Mouse (Mus musculus) monocyte, adult 59 days (primary cell): ENCODE data around the gene 4930578G10Rik. TPM values are rescaled to one million over a fixed set of nuclear protein-coding genes. Genes with fewer than 3 reads are reported as not detected.

ENCODE experiments used
- total RNA-seq, 2 experiments: library from RNA; stranded (reverse); gene quantifications; one replicate each; pipeline ENCODE4 v1.2.4; 2023

Gene 4930578G10Rik
- not detected for total RNA-seq

DNA sequence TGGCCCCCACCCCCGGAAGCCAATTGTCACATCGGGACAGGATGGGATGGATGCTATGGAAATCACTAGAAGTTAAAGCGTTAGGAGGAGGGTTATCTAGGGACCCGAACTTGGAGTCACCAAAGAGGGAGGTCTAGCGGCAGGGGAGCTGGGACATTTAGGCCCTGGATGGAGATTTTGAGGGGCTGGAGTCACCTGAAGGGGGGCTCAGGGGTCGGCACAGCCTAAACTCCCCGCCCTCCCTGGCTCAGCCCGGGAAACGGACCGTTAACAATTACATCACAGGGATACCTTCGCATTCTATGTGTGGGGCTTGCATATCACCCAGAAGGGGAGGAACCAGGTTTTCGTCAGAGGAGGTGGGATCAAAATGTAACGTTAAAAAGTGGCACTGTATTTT is at the start of gene 4930578G10Rik:
Gene 4930578G10Rik (plus strand): TSS at position 301 of the 400 bp plus-strand sequence.

DNA sequence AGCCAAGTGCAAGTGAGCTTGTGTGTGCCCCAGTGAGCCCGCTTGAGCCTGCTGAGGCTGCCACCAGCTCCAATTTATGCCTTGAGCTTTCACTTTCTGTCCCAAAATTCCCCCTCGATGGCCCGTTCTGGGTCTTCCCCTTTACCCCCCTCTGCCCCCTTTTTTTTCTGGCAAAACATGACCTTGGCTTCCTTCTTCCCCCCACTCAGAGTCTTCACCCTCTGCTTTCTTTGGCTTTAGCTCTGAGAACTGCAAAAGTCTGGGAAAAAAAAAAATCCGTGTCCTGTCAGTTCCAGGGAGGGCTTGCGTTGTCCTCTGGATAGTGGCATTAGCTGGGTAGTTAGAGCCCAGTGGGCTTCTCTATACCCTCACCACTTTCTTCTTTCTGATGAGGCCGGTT is 21.1 kb downstream of the 4930578G10Rik start, which contains the start of gene Ccl19:
Gene Ccl19 (minus strand): TSS at position 101 of the 400 bp plus-strand sequence.

DNA sequence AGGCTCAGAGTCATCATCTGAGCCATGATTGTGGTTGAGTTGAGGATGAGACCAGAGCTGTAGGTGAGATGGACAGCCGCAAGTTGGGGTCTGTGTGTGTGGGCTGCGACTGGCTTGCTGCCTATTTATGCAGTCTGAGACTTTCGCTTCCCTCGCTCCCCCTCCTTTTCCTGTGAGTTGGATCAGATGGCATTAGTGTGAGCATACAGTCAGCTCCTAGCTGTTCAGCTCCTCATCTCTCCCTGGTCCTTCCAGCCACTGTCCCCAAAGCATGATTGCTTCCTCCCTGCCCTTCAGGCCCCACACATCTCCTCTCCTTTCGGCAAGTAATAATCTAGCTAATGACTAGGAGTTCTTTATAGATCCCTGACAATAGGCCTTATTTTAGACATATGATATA is 38.5 kb downstream of the 4930578G10Rik start, which contains the start of gene Ccl21a:
Gene Ccl21a (minus strand): TSS at position 101 of the 400 bp plus-strand sequence.

DNA sequence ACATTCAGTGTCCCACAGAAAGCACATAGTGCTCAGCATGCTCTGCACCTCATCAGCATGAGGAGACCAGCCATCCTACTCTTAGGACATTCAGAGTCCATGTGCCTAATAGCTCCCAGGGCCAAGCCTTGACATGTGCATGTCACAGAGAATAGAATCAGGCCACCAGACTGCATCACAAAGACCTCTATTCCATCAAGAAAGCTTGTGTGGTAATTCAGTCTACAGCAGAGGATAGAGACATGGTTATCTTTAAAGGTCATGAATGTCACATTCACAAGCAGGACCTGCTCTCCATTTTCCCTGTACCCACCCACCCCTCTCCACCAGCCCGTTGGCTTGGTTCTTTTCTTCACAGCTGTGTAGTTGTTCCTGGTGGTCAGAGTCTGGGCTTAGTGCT is 118.4 kb downstream of the 4930578G10Rik start, which contains the start of gene Fam205a1:
Gene Fam205a1 (minus strand): TSS at position 101 of the 400 bp plus-strand sequence.

DNA sequence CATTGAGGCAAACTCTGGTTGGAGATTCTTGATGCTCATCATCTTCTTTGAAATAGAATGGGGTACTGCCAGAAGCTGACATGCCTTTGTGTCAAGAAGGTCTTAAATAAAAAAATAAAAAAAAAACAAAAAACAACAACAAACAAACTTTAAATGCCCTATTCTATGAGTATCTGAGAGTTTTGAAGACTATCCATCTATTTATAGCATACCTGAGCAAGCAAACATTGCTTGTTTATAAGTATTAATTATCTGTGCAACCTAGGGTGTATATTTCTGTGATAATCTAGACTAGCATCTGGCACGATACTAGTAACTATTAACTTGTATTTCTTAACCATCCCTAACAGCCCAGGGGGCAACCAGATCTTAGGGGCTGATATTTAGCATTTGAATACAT is 121.3 kb downstream of the 4930578G10Rik start, which contains the start of gene Gm12394:
Gene Gm12394 (minus strand): TSS at position 101 of the 400 bp plus-strand sequence.

DNA sequence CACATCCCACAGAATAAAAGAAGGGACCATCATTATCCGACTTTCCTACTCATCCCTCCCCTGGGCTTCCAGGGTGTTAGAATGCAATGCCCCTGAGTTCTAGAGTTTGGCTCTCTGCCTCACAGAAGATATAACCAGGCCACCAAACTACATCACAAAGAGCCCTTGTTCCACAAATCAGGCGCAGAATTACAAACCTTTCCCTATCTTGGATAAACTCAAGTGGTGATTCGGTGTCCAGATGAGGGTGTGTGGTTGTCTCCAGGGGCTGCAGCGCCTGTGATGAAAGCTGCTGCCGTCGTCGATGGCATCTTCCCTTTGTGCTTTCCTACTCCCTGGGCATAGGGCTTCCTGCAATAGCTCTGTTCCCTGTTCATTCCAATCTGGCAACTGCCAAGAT is 138.8 kb downstream of the 4930578G10Rik start, which contains the start of gene Fam205c:
Gene Fam205c (minus strand): TSS at position 101 of the 400 bp plus-strand sequence.

Other genes starting within 250 kb of the 4930578G10Rik start
- not detected for gene Fam205a2, start 207.4 kb upstream of the 4930578G10Rik start, total RNA-seq
- gene Gm10591, start 123.3 kb upstream of the 4930578G10Rik start, total RNA-seq: not detected
- 1 to 10 TPM in 1 of 2 experiments, not detected in 1; 1.6 TPM for gene Gm2564, start 105.8 kb upstream of the 4930578G10Rik start, total RNA-seq
- not detected for gene Ccl27b, start 80.3 kb upstream of the 4930578G10Rik start, total RNA-seq
- not detected for gene Il11ra2, start 73.7 kb upstream of the 4930578G10Rik start, total RNA-seq
- not detected for gene Ccl19, start 21.0 kb downstream of the 4930578G10Rik start, total RNA-seq
- gene Ccl21a, start 38.4 kb downstream of the 4930578G10Rik start, total RNA-seq: not detected
- not detected for gene Fam205a1, start 118.3 kb downstream of the 4930578G10Rik start, total RNA-seq
- not detected for gene Gm12394, start 121.2 kb downstream of the 4930578G10Rik start, total RNA-seq
- not detected for gene Fam205c, start 138.7 kb downstream of the 4930578G10Rik start, total RNA-seq
- not detected for gene Phf24, start 181.1 kb downstream of the 4930578G10Rik start, total RNA-seq
- gene Dnajb5, start 214.3 kb downstream of the 4930578G10Rik start, total RNA-seq: 10 to 100 TPM; 14.3 to 14.6 TPM
- not detected for gene 1700022I11Rik, start 234.1 kb downstream of the 4930578G10Rik start, total RNA-seq